Mouse (Mus musculus) midbrain, embryonic 14.5 days (tissue): ENCODE measurements around the gene Uvrag. TPM values are rescaled to one million over a fixed set of nuclear protein-coding genes. Genes with fewer than 3 reads are reported as not detected.

ENCODE experiments used
- ATAC-seq: fragments of 200-750 bp; cut with Nextera tagmentation; 2 replicates; pipeline ENCODE4 v1.8.0; 2017; ENCODE audit warnings: moderate number of reproducible peaks, moderate library complexity; ENCODE audit not compliant: low FRiP score, low TSS enrichment
- DNase-seq: peaks from one replicate; pipeline ENCODE4 v3.0.0-alpha.2; 2015
- H3K27ac ChIP-seq: fragments of 300-500 bp; sonication (generic); replicated peaks from 2 replicates; pipeline ENCODE4 v1.5.1; 2014; ENCODE audit warnings: mild to moderate bottlenecking, low read depth, low read length, moderate library complexity
- H3K27me3 ChIP-seq: fragments of 300-500 bp; sonication (generic); 2 replicates; pipeline ENCODE4 v1.6.1; 2014; ENCODE audit warnings: low read length, control low read depth, mixed read lengths; ENCODE audit not compliant: control insufficient read depth, insufficient read depth
- H3K36me3 ChIP-seq: fragments of 300-500 bp; sonication (generic); 2 replicates; pipeline ENCODE4 v1.6.1; 2014; ENCODE audit warnings: low read length, control low read depth; ENCODE audit not compliant: control insufficient read depth, insufficient read depth
- H3K4me1 ChIP-seq: fragments of 300-500 bp; sonication (generic); 2 replicates; pipeline ENCODE4 v1.6.1; 2014; ENCODE audit warnings: mild to moderate bottlenecking, antibody characterized with exemption, low read length, control low read depth; ENCODE audit not compliant: control insufficient read depth, insufficient read depth
- H3K4me2 ChIP-seq: fragments of 300-500 bp; sonication (generic); 2 replicates; pipeline ENCODE4 v1.6.1; 2014; ENCODE audit warnings: mild to moderate bottlenecking, low read length, moderate library complexity
- H3K4me3 ChIP-seq: fragments of 300-500 bp; sonication (generic); replicated peaks from 2 replicates; pipeline ENCODE4 v1.5.1; 2014; ENCODE audit warnings: low read depth, low read length
- H3K9ac ChIP-seq: fragments of 300-500 bp; sonication (generic); replicated peaks from 2 replicates; pipeline ENCODE4 v1.6.1; 2014; ENCODE audit warnings: mild to moderate bottlenecking, low read length, moderate library complexity
- H3K9me3 ChIP-seq: fragments of 300-500 bp; sonication (generic); 2 replicates; pipeline ENCODE4 v1.6.1; 2016; ENCODE audit warnings: low read length, control low read depth, mixed read lengths; ENCODE audit not compliant: control insufficient read depth
- WGBS: fragments of 180-500 bp; shearing (Covaris S2); extraction: QIAGEN DNeasy Blood & Tissue Kit; methylation state at CpG from one replicate; pipeline ENCODE4 v1.1.7; 2014; 5-methylcytosine and 5-hydroxymethylcytosine counted together
- polyA plus RNA-seq: library from polyadenylated mRNA; unstranded; fragments of >200 nt; fragmentation: Nextera tagmentation; extraction: Ambion mirVana; gene quantifications from 2 replicates; pipeline ENCODE4 v1.2.1, GENCODE M21; 2014

The Uvrag gene
- polyA plus RNA-seq, 1 experiment from 2014 or later = 21.0 TPM

GRCm38 (mm10) chr7:98983058-98983457 lies 157.9 kb downstream of the Uvrag start:
- H3K9me3 ChIP-seq = no peaks in the 10 kb centered on the region
- 48% methylated on average over 12 of the region's 12 CpGs for WGBS
- no peaks in the 10 kb centered on the region for H3K27me3 ChIP-seq
- ATAC-seq = no peak
- H3K27ac ChIP-seq = 0 out of 2 replicates have a peak overlapping the region, but pooled peaks have one; percentile 43
- no peak for DNase-seq
- no peak overlapping the region for H3K4me2 ChIP-seq
- H3K9ac ChIP-seq = no peak overlapping the region
- H3K4me1 ChIP-seq = peaks cover 13% of the 10 kb centered on the region; the same call in 1 of the 2 replicates
- H3K36me3 ChIP-seq = no peaks in the 10 kb centered on the region
- H3K4me3 ChIP-seq = no peak overlapping the region

- no peak overlapping the region for H3K4me3 ChIP-seq
- no peak overlapping the region for H3K9ac ChIP-seq
- H3K27ac ChIP-seq = no peak overlapping the region
- ATAC-seq = no peak
- H3K4me2 ChIP-seq = no peak overlapping the region
- H3K4me1 ChIP-seq = peaks cover 13% of the 10 kb centered on the region; the same call in 1 of the 2 replicates
- H3K36me3 ChIP-seq = no peaks in the 10 kb centered on the region
- no peaks in the 10 kb centered on the region for H3K27me3 ChIP-seq
- DNase-seq = no peak
- no peaks in the 10 kb centered on the region for H3K9me3 ChIP-seq
- WGBS = 91% methylated on average over 6 of the region's 6 CpGs
Observed at GRCm38 (mm10) chr7:98981423-98981822, 159.5 kb downstream of the Uvrag start.

- Histone ChIP-seq H3K27ac (no peak overlapping the region), H3K4me3 (no peak overlapping the region), H3K36me3 (no peaks in the 10 kb centered on the region), H3K4me1 (no peaks in the 10 kb centered on the region), H3K4me2 (no peak overlapping the region), H3K9ac (no peak overlapping the region), H3K27me3 (no peaks in the 10 kb centered on the region), H3K9me3 (no peaks in the 10 kb centered on the region)
- no peak for ATAC-seq
- WGBS = 82% methylated on average over 12 of the region's 12 CpGs
- no peak for DNase-seq
Observed at GRCm38 (mm10) chr7:98976839-98977457, 164.0 kb downstream of the Uvrag start.

GRCm38 (mm10) chr7:98974590-98974989 lies 166.4 kb downstream of the Uvrag start:
- peak; percentile 65 for DNase-seq
- Histone ChIP-seq H3K27ac (no peak overlapping the region), H3K4me2 (no peak overlapping the region), H3K9ac (no peak overlapping the region), H3K4me3 (no peak overlapping the region), H3K4me1 (no peaks in the 10 kb centered on the region), H3K27me3 (no peaks in the 10 kb centered on the region), H3K36me3 (no peaks in the 10 kb centered on the region), H3K9me3 (no peaks in the 10 kb centered on the region)
- WGBS = 6% methylated on average over 4 of the region's 4 CpGs
- no peak; the same call in 1 of the 2 replicates for ATAC-seq

- no peak overlapping the region for H3K9ac ChIP-seq
- WGBS = 78% methylated on average over 5 of the region's 5 CpGs
- no peak for DNase-seq
- no peak overlapping the region for H3K4me3 ChIP-seq
- no peaks in the 10 kb centered on the region for H3K9me3 ChIP-seq
- 0 out of 2 replicates have a peak, but pooled peaks cover 7% of the 10 kb centered on the region for H3K4me1 ChIP-seq
- no peaks in the 10 kb centered on the region for H3K27me3 ChIP-seq
- no peak for ATAC-seq
- H3K36me3 ChIP-seq = no peaks in the 10 kb centered on the region
- no peak overlapping the region for H3K4me2 ChIP-seq
- 0 out of 2 replicates have a peak overlapping the region, but pooled peaks have one; percentile 13 for H3K27ac ChIP-seq
Observed at GRCm38 (mm10) chr7:98970721-98971120, 170.2 kb downstream of the Uvrag start.

- Histone ChIP-seq H3K4me3 (no peak overlapping the region), H3K36me3 (no peaks in the 10 kb centered on the region), H3K27ac (no peak overlapping the region), H3K27me3 (no peaks in the 10 kb centered on the region), H3K9ac (no peak overlapping the region), H3K4me2 (no peak overlapping the region), H3K9me3 (no peaks in the 10 kb centered on the region), H3K4me1 (0 out of 2 replicates have a peak, but pooled peaks cover 7% of the 10 kb centered on the region)
- WGBS = 61% methylated on average over 8 of the region's 8 CpGs
- ATAC-seq (no peak), DNase-seq (no peak)
Observed at GRCm38 (mm10) chr7:98968741-98969395, 172.1 kb downstream of the Uvrag start.

- no peak overlapping the region for H3K4me3 ChIP-seq
- H3K4me2 ChIP-seq = peak overlapping the region; percentile 49
- DNase-seq = peak; percentile 64
- 0 out of 2 replicates have a peak, but pooled peaks cover 7% of the 10 kb centered on the region for H3K4me1 ChIP-seq
- no peak for ATAC-seq
- H3K27ac ChIP-seq = peak overlapping the region; percentile 65; the same call in 1 of the 2 replicates
- no peaks in the 10 kb centered on the region for H3K27me3 ChIP-seq
- no peaks in the 10 kb centered on the region for H3K9me3 ChIP-seq
- H3K9ac ChIP-seq = peak overlapping the region; percentile 41; the same call in 1 of the 2 replicates
- H3K36me3 ChIP-seq = no peaks in the 10 kb centered on the region
- 7% methylated on average over 16 of the region's 16 CpGs for WGBS
Observed at GRCm38 (mm10) chr7:98968082-98968674, 172.8 kb downstream of the Uvrag start.

- DNase-seq (no peak), ATAC-seq (no peak)
- H3K27me3 ChIP-seq = no peaks in the 10 kb centered on the region
- 39% methylated on average over 7 of the region's 7 CpGs for WGBS
- H3K36me3 ChIP-seq = no peaks in the 10 kb centered on the region
- no peaks in the 10 kb centered on the region for H3K9me3 ChIP-seq
- peak overlapping the region; percentile 49 for H3K4me2 ChIP-seq
- 0 out of 2 replicates have a peak, but pooled peaks cover 7% of the 10 kb centered on the region for H3K4me1 ChIP-seq
- H3K27ac ChIP-seq = no peak overlapping the region
- no peak overlapping the region; the same call in 1 of the 2 replicates for H3K9ac ChIP-seq
- no peak overlapping the region for H3K4me3 ChIP-seq
Observed at GRCm38 (mm10) chr7:98967672-98968071, 173.3 kb downstream of the Uvrag start.
